Mouse (Mus musculus): Measurements from ENCODE around the gene Lpin2.

Lpin2 gene

GRCm38 (mm10) chr17:71169639-71170038, 12.7 kb upstream of the Lpin2 start:
- no peak for DNase-seq (ENCODE audit: extremely low read depth, insufficient read length, low spot score)

- DNase-seq (ENCODE audit: extremely low read depth, insufficient read length, low spot score), result no peak
Measured at GRCm38 (mm10) chr17:71171161-71171560, 11.2 kb upstream of the Lpin2 start.

- no peak for DNase-seq (ENCODE audit: extremely low read depth, insufficient read length, low spot score)
Measured at GRCm38 (mm10) chr17:71177336-71177735, 5.0 kb upstream of the Lpin2 start.

GRCm38 (mm10) chr17:71177949-71178348, 4.4 kb upstream of the Lpin2 start:
- no peak for DNase-seq (ENCODE audit: extremely low read depth, insufficient read length, low spot score)

- no peak for DNase-seq (ENCODE audit: extremely low read depth, insufficient read length, low spot score)
Measured at GRCm38 (mm10) chr17:71178530-71179181, 3.7 kb upstream of the Lpin2 start.

GRCm38 (mm10) chr17:71179551-71180309, 2.6 kb upstream of the Lpin2 start:
- DNase-seq (ENCODE audit: extremely low read depth, insufficient read length, low spot score), result no peak

GRCm38 (mm10) chr17:71180601-71181000, 1.8 kb upstream of the Lpin2 start:
- no peak for DNase-seq (ENCODE audit: extremely low read depth, insufficient read length, low spot score)

- peak; percentile 82 for DNase-seq (ENCODE audit: extremely low read depth, insufficient read length, low spot score)
Measured at GRCm38 (mm10) chr17:71182871-71183656, 704 bp downstream of the Lpin2 start.

- DNase-seq (ENCODE audit: extremely low read depth, insufficient read length, low spot score), result peak; percentile 62
Measured at GRCm38 (mm10) chr17:71183657-71184261, 1.4 kb downstream of the Lpin2 start.

GRCm38 (mm10) chr17:71184356-71185111, 2.2 kb downstream of the Lpin2 start:
- DNase-seq (ENCODE audit: extremely low read depth, insufficient read length, low spot score), result peak; percentile 40

GRCm38 (mm10) chr17:71185368-71185767, 3.0 kb downstream of the Lpin2 start:
- no peak for DNase-seq (ENCODE audit: extremely low read depth, insufficient read length, low spot score)

- no peak for DNase-seq (ENCODE audit: extremely low read depth, insufficient read length, low spot score)
Measured at GRCm38 (mm10) chr17:71190589-71190988, 8.2 kb downstream of the Lpin2 start.

- no peak for DNase-seq (ENCODE audit: extremely low read depth, insufficient read length, low spot score)
Measured at GRCm38 (mm10) chr17:71191063-71191462, 8.7 kb downstream of the Lpin2 start.

- peak; percentile 49 for DNase-seq (ENCODE audit: extremely low read depth, insufficient read length, low spot score)
Measured at GRCm38 (mm10) chr17:71191651-71192419, 9.5 kb downstream of the Lpin2 start.

GRCm38 (mm10) chr17:71193019-71193418, 10.7 kb downstream of the Lpin2 start:
- DNase-seq (ENCODE audit: extremely low read depth, insufficient read length, low spot score), result no peak

GRCm38 (mm10) chr17:71193485-71193884, 11.1 kb downstream of the Lpin2 start:
- no peak for DNase-seq (ENCODE audit: extremely low read depth, insufficient read length, low spot score)

GRCm38 (mm10) chr17:71194906-71195632, 12.7 kb downstream of the Lpin2 start:
- DNase-seq (ENCODE audit: extremely low read depth, insufficient read length, low spot score), result no peak

- DNase-seq (ENCODE audit: extremely low read depth, insufficient read length, low spot score), result peak; percentile 58
Measured at GRCm38 (mm10) chr17:71195633-71196391, 13.5 kb downstream of the Lpin2 start.

Data from 3134 (cell line).